Mouse (Mus musculus) right cerebral cortex, postnatal 10 days (tissue): Measurements from ENCODE around the gene Gm13083.
"Not testable (repeated sequence)": the region's sequence is repeated elsewhere in the genome, so short reads cannot be mapped to it uniquely, and the experiment has no call there.

Experiments used
- DNase-seq, 2 experiments: peaks; one replicate each; pipeline ENCODE4 v3.0.0; 2021; ENCODE audit warnings: low spot score in 2 of 2

The Gm13083 gene

DNA sequence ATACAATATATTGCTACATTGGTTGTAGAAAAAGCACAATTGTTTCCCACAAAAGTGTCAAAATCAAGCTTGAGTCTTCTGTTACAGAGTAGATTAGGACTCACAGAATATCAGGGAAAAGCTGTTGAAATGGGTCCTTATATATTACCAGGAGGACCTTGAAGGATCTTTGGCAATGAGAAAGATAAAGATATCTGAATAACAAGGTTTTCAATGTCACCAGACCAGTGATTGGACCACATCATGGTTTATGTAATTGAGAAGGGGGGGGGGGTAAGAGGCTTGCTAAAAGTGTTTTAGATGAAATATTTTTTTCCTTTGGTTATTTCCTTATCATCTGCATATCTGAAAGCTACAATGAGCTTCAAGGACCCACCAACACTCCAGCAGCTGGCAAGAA lies at the start of gene Gm13083:
TSS of gene Gm13083 (plus strand) at position 301 of the 400 bp plus-strand sequence.
- DNase-seq: not testable (repeated sequence)

DNA sequence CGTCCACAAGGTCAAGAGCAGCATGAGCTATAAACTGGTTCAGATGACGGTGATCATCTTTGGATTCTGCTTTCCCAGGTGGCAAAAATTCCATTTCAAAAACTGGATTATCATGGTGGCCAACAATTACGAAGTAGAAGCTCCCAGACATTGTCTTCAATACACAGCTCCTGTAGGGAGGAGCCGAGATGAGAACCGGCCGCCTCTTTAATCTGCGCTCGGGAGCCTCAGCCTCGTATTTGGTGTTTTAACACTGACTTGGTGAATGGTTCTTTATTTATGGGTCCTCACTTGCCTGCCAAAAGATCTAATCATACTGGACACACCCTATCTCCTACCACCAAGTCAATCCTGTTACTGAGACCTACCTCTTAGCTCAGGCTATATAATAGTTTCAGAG lies 2.9 kb upstream of the Gm13083 start:
- not testable (repeated sequence) for DNase-seq

DNA sequence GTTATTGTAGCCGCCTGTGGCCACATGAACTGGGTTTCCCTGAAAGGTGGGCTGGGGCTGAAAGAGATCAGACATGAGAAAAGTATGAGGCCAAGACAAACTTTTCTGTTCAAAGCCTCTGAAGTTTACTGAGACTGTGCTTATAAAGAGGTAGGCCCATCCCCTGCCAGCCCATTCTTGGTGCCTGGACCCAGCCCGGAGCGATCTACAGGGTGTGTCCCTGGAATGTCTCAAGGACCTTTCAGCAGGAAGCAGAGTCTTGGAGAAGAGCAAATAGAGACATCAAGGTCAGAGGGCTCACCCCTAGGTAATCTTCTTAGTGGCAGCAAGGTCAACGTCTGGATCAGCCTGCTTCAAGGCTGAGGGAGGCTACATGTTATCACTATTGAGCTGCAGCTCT lies 3.3 kb downstream of the Gm13083 start:
- DNase-seq: not testable (repeated sequence)

DNA sequence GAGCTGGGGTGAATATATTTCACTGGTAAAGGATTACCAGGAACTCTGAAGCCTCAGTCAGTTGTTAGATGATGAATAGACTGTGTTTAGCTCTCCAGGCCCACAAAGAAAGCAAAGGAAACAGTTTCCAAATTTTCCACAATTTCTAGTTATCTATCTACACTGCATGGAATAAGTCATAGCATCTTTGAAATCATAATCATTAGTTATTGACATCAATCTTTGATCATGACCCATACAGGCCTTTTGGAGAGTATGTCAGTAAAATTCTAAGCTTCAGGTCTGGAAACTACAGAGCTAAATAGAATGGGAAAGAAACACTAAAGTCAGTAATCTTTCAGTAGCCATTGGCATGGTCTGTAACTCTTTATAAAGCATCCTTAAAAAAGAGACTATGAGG lies 42.3 kb downstream of the Gm13083 start, which contains the start of gene Gm13088:
TSS of gene Gm13088 (minus strand) at position 101 of the 400 bp plus-strand sequence.
- not testable (repeated sequence) for DNase-seq
